Mouse (Mus musculus) ES-E14 (cell line): ENCODE measurements at regions not wholly inside any gene's neighbourhood (a gene's known extent, or its start where the extent isn't known, plus 50 kb on each side); places are given as distances from the start of the nearest gene placed in this dataset.

Experiments
- CHD2 ChIP-seq: IDR thresholded peaks from 2 replicates; pipeline ENCODE4 v1.6.1; 2014; ENCODE audit warnings: mild to moderate bottlenecking, low read depth, low read length, inconsistent platforms
- MAFK ChIP-seq: IDR thresholded peaks from 2 replicates; pipeline ENCODE4 v1.6.1; 2014; ENCODE audit warnings: mild to moderate bottlenecking, low read depth, low read length, inconsistent platforms; ENCODE audit not compliant: insufficient read depth
- ZC3H11A ChIP-seq: IDR thresholded peaks from 2 replicates; pipeline ENCODE4 v1.6.1; 2012; ENCODE audit warnings: low read depth, mild to moderate bottlenecking, inconsistent platforms, low read length, borderline replicate concordance
- ZNF384 ChIP-seq: IDR thresholded peaks from 2 replicates; pipeline ENCODE4 v1.6.1; 2012; ENCODE audit warnings: low read depth, low read length, inconsistent platforms

DNA sequence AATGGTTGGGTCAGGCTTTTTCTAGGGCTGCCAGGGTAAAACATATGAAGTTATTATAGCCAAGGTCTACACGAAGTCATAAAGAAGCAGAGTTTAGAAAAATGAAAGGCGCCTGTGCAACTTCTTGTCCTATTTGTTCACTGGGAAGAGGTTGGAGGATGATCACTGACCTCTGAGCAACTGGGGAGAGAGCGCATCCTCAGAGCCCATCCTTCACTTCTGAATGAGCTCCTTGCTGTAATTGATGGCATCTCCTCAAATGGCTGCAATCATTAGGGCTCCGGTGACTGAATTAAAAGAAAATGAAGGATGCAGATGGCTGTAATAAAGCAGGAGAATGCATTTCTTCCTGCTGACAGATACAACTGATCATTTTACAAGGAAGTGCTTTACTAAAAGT, 1117.4 kb upstream of the Nudt12 start:
- TF ChIP-seq ZNF384 (no peak), MAFK (no peak), CHD2 (no peak), ZC3H11A (no peak)
